Mouse (Mus musculus): Measurements from ENCODE around the gene Pik3cb.
A peak's percentile ranks its signal among the peaks of the same experiment; 100 is the strongest.

The Pik3cb gene

GRCm38 (mm10) chr9:99140063-99140882, at the start of gene Pik3cb:
Gene Pik3cb, minus strand, starts transcription at chr9:99140621.
- DNase-seq (ENCODE audit: low read depth, low spot score): peak; percentile 84

GRCm38 (mm10) chr9:99183043-99183670, 42.7 kb upstream of the Pik3cb start:
- DNase-seq (ENCODE audit: low read depth, low spot score): no peak

- no peak for DNase-seq (ENCODE audit: low read depth, low spot score)
Measured at GRCm38 (mm10) chr9:99182121-99182520, 41.7 kb upstream of the Pik3cb start.

- no peak for DNase-seq (ENCODE audit: low read depth, low spot score)
Measured at GRCm38 (mm10) chr9:99180272-99180671, 39.9 kb upstream of the Pik3cb start.

GRCm38 (mm10) chr9:99178736-99179135, 38.3 kb upstream of the Pik3cb start:
- DNase-seq (ENCODE audit: low read depth, low spot score): no peak

- DNase-seq (ENCODE audit: low read depth, low spot score): no peak
Measured at GRCm38 (mm10) chr9:99175774-99176173, 35.4 kb upstream of the Pik3cb start.

GRCm38 (mm10) chr9:99172811-99173210, 32.4 kb upstream of the Pik3cb start:
- no peak for DNase-seq (ENCODE audit: low read depth, low spot score)

- no peak for DNase-seq (ENCODE audit: low read depth, low spot score)
Measured at GRCm38 (mm10) chr9:99171186-99171585, 30.8 kb upstream of the Pik3cb start.

- no peak for DNase-seq (ENCODE audit: low read depth, low spot score)
Measured at GRCm38 (mm10) chr9:99169029-99169428, 28.6 kb upstream of the Pik3cb start.

- no peak for DNase-seq (ENCODE audit: low read depth, low spot score)
Measured at GRCm38 (mm10) chr9:99166946-99167345, 26.5 kb upstream of the Pik3cb start.

- DNase-seq (ENCODE audit: low read depth, low spot score): no peak
Measured at GRCm38 (mm10) chr9:99165956-99166355, 25.5 kb upstream of the Pik3cb start.

- no peak for DNase-seq (ENCODE audit: low read depth, low spot score)
Measured at GRCm38 (mm10) chr9:99164664-99165226, 24.3 kb upstream of the Pik3cb start.

- no peak for DNase-seq (ENCODE audit: low read depth, low spot score)
Measured at GRCm38 (mm10) chr9:99164148-99164503, 23.7 kb upstream of the Pik3cb start.

- no peak for DNase-seq (ENCODE audit: low read depth, low spot score)
Measured at GRCm38 (mm10) chr9:99163420-99164147, 23.2 kb upstream of the Pik3cb start.

- no peak for DNase-seq (ENCODE audit: low read depth, low spot score)
Measured at GRCm38 (mm10) chr9:99162839-99163238, 22.4 kb upstream of the Pik3cb start.

GRCm38 (mm10) chr9:99160780-99161179, 20.4 kb upstream of the Pik3cb start:
- DNase-seq (ENCODE audit: low read depth, low spot score): no peak

GRCm38 (mm10) chr9:99159932-99160331, 19.5 kb upstream of the Pik3cb start:
- no peak for DNase-seq (ENCODE audit: low read depth, low spot score)

- no peak for DNase-seq (ENCODE audit: low read depth, low spot score)
Measured at GRCm38 (mm10) chr9:99158708-99159107, 18.3 kb upstream of the Pik3cb start.

- no peak for DNase-seq (ENCODE audit: low read depth, low spot score)
Measured at GRCm38 (mm10) chr9:99158203-99158632, 17.8 kb upstream of the Pik3cb start.

- no peak for DNase-seq (ENCODE audit: low read depth, low spot score)
Measured at GRCm38 (mm10) chr9:99153655-99154054, 13.2 kb upstream of the Pik3cb start.

- DNase-seq (ENCODE audit: low read depth, low spot score): no peak
Measured at GRCm38 (mm10) chr9:99152699-99153490, 12.5 kb upstream of the Pik3cb start.

Data from brain, embryonic 18.5 days (tissue).